Mouse (Mus musculus) mesoderm, embryonic 11.5 days (tissue): ENCODE measurements at regions not wholly inside any gene's neighbourhood (a gene's known extent, or its start where the extent isn't known, plus 50 kb on each side); places are given as distances from the start of the nearest gene placed in this dataset.

Experiments used
- DNase-seq: peaks from one replicate; pipeline ENCODE4 v3.0.0-alpha.2; 2012; ENCODE audit warnings: low read depth, low spot score

DNA sequence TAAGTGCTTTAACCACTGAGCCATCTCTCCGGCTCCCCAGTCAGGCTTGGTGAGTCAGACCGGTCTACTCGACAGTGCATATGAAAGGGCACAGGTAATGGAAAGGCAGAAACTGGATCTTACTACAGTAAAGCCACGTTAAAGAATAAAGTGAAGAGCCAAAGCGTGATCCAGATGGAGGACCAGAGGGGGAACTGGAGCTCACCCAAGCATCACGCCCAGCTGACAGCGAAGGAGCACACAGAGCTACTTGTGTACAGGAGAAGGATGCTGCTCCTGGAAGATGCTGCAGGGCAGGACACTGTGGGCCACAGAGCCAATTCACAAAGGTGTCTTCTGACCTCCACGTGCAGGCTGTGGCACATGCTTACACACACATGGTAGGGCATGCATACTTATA is 96.7 kb upstream of the Ppp1r26 start:
- DNase-seq: no peak

DNA sequence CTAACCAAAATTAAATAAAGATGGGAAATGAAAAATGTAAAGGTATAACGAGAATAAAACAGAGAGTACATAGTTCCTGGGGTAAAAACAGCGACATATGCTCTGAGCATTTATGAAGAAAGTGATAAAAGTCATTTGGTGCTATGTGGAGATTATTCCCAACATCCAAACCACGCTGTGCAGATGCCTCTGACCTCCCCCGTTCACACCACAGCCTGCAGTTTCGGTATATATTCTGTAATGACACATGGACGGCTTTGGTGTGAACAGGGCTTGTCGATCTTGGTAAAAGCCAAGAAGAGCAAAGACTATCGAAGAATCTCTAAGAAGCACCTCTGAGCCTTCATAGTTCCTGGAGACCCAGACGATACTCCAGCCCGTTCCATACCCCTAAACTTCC is 95.2 kb upstream of the Ppp1r26 start:
- no peak for DNase-seq

DNA sequence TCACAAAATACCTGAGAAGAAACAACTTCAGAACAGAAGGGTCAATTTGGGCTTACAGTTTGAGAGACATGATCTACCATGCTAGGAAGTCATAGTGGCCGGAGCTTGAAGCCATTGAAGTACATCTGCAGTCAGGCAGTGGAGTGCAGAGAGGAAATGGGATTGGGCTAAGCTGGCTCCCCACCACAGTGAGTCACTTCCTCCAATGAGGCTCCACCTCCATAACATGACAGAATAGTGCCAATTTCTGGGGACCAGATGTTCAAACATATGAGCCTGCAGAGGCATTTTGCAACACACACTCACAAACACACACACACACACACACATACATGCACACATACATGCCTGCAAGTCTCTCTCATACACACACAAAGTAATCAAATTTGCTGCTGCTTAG is 93.7 kb upstream of the Ppp1r26 start:
- DNase-seq: no peak

DNA sequence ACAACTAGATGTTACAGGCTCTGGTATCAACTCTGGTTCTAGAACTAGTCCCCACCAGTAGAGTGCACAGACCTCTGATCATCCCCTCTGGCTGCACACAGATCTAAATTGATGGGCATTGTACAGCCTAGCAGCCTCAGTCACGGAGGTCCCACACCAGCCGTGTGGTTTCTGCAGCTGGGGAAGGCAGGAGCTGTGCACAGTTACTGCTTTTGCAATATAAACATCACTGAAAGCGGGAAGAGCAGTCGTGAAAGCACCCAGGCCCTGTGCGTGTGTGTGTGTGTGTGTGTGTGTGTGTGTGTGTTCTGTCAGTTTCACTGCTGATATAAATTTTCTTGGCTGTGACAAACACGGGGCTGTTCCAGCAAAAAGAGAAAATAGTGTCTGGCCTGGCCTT is 84.4 kb upstream of the Ppp1r26 start:
- DNase-seq: no peak

DNA sequence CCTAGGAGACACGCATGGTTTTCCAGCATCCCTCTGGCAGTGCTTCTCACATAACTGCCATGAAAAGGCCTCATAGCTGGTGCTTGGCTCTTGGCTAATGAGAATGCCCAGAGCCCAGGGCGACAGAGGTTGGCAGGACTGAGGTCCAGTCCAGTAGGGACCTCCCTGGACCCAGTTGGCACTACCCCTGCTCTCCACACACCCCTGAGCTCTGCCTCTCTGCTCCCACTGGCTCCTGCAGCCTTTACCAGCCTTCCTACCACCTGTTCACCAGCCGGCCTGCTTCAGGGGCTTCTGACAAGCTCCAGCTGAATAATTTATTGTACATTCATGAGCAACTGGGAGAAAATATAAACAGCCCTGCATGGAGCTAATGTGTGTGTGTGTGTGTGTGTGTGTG is 82.0 kb upstream of the Ppp1r26 start:
- DNase-seq: no peak

DNA sequence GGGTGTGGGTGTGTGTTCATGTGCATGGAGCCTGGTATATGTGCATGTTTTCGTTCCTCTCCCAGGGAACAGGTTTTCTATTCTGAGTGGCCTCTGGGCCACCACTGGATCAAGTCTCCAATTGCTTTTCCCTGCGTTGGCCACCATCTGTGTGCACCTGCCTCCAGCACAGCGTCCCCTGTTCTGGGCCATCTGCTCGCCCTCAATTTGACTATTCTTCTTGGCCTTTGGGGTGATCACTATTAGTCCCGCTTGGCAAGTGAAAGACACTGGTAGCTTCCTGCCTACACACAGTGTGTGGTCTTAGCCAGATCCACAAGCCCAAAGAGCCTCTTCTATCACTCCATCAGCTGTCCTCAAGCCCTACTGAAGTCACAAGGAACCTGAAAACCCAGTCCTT is 80.8 kb upstream of the Ppp1r26 start:
- DNase-seq: no peak

DNA sequence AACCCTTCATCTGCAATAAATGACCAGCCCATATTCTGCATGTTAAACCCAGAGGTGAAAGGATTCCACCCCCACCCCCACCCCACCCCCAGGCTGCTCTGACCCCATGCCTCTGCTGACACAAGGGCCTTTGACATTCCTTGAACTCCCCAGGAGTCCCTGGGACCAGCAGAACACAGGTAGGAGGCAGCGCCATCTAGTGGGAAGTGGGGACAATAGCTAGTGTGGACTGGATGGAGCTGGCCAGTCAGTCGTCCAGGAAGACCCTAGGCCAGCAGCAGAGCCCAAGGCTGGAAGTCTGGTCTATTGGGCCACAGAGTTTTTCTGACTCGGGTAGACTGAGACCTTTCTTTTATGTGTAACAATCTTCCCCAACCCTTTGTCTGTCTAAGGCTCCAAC is 71.8 kb upstream of the Ppp1r26 start:
- peak; percentile 81 for DNase-seq

DNA sequence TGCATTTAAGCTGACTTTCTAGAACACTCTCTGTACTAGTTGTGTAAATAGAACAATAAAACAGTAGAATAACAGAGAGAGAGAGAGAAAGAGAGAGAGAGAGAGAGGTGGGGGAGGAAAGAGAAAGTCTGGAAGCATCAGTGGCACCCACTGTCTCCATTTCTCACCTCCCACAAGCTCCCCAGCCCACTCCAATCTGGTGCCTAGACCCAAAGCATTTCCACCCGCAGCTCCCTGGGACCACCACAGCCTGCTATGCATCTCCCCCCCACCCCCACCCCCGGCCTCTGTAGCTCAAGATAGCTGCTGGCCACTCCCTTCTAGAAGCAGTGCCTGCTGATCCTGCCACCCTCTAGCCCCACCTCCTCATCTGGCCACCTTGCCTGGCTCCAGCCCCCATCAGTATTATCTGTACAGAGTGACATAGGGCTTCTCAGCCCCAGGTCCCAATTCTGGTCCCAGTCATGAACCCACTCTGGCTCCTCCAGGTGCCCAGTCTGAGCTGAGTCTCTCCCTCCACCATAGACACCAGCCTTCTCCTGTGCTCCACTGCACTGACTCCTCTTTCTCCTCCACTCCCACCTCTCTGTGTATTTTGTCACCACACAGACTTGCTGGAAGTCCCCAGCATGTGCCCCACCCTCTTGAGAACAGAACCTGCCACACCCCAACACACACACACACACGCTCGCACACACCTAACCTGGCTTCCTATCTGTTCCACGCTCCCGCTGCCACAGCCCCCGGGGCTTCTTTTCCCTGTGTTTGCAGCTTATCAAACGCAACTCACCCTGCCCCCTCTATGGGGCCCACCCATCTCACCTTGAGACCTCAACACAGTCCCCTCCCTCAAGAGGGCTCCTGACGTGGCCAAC is 68.4 kb upstream of the Ppp1r26 start:
- no peak for DNase-seq

DNA sequence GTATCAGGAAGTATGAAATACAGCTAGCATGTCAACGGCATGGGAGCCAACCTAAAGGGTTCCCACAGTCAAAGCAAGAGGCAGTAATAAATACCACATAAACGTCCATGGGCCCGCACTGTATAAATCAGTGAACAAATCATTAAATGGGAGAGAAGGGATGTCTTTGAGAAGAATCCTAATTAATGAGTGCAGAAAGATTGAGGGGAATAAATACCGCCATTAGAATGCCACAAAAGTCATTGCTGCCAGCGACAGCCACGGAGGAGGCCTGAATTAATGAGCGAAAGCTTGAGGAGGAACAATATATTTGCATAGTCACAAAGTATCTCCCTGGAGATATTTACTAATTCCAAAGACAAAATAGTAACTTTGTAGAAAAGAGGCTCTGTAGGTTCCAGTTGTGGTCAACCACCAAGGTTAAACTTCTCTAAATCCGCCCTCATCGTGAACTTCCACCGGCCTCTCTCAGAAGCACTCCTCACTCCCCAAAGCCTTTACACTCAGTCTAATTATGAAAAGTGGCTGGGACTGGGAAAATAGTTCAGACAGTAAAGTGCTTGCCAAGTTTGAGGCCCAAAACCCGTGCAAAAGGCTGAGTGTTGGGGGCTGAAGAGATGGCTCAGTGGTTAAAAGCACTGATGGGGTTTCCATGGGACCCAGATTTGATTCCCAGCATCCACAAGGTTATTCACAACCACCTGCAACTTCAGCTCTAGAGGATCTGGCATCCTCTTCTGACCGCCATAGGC is 64.4 kb upstream of the Ppp1r26 start:
- DNase-seq: no peak

DNA sequence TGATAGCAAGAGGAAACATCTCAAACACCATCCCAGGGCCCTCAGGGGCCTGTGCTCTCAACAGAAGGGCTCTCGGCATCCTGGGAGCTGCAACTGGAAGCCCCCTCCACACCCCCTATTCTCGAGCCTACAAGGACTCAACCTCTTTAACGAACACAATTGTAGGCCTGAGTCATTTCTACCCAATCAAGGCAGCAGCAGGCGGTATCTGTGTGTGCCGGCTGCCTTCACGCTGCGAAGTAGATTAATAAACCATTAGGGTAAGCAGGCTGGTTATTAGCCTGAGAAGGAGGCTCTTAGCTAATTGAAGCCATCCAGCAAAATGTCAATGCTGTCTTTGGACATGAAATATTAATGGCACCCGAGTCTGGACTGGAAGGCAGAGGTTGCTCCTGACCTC is 61.7 kb upstream of the Ppp1r26 start:
- DNase-seq: peak; percentile 28

DNA sequence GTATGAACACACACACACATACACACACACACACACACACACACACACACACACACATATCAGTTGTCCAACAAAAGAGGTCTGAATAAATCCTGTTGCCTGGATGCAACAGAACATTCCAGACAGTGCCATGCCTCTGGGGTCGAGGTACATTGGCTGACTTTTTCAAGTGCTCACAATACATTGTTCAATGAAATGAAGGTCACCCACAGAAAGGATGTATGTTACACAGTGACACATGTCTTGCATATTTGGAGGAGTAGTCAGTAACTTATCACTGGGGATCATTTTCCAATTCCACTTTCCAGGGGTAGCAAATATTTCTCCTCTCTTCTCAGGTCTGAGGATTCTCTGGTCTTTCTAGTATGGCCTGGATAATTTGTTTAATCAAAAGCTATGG is 59.8 kb upstream of the Ppp1r26 start:
- DNase-seq: no peak

DNA sequence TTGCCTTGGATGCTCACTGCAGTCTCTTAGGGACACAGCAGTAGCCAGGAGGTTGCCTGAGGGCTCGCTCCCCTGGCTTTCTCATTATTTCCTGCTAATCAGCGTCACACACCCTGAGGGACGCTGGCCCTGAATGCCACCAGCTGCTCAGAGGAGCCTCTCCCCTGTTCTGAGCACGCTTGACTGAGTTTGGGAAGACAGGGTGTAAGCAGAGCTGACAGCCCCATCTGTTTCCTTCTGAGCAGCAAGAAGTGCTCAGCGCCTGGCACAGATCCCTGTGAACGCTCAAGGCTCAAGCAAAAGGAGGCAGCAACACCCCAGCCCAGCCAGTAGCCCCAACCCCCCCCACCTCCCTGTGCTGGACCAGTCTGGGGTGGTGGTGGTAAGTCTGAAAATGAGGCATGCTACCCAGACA is 59.2 kb upstream of the Ppp1r26 start:
- peak; percentile 62 for DNase-seq

DNA sequence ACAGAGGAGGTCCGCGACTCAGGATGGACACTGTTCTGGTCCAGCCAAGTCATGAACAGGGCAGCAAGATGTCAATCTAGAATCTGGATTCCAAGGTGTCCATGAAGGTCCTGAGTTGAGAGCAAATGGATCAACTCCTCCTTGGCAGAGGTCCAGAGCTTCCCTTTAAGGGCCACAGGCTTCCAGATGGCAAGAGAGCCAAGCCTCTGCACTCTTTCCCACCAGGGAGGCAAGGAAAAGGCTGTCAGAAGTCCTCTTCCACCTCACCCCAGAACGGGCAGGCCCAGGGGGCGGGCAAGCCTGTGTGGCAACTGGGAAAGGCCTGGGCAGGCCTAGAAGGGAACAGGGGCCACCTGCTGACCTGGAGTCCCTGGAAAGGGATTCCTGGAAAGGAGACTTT is 58.7 kb upstream of the Ppp1r26 start:
- no peak for DNase-seq

DNA sequence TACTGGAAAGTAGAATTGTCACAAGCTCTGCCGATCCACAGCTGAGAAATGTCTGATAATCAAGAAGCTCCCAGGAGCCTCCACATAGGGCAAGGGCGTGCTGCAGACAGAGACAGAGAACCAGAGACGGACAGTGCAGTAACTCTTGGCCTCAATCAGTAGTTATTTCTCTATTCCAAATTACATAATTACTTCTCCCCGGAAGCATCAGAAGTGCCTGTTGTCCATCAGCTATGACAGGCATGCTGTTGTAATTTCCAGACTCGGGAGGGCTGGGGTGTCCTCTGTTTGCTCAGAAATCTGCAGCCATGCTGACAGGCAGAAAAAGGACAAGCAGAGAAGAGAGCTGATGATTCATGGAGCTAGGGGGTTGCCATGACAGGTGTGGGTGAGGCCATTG is 56.9 kb upstream of the Ppp1r26 start:
- no peak for DNase-seq

DNA sequence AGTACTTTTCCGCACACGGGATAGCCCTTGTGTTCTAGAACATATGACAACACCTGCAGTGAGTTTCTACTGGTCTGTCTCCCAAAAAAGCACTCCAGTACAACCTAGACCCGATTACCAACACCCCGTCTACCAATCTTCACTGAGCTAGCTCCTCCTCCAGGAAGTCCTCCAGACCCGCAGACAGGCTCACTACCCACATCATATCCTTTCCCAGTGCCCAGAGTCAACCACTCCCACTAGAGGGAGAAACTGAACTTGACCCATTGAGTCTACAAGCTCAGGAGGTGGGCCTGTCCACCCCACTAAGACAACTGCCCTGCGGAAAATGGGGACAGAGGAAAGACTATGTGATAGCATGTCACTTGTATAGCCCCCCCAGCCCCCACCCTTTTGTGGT is 51.2 kb upstream of the Ppp1r26 start:
- no peak for DNase-seq
